Mouse (Mus musculus) layer of hippocampus, adult 9-10 months (tissue): ENCODE results near the gene Htt.

ENCODE experiments used
- DNase-seq: peaks from one replicate; pipeline ENCODE4 v3.0.0; 2022; ENCODE audit warnings: low spot score

Htt gene

DNA sequence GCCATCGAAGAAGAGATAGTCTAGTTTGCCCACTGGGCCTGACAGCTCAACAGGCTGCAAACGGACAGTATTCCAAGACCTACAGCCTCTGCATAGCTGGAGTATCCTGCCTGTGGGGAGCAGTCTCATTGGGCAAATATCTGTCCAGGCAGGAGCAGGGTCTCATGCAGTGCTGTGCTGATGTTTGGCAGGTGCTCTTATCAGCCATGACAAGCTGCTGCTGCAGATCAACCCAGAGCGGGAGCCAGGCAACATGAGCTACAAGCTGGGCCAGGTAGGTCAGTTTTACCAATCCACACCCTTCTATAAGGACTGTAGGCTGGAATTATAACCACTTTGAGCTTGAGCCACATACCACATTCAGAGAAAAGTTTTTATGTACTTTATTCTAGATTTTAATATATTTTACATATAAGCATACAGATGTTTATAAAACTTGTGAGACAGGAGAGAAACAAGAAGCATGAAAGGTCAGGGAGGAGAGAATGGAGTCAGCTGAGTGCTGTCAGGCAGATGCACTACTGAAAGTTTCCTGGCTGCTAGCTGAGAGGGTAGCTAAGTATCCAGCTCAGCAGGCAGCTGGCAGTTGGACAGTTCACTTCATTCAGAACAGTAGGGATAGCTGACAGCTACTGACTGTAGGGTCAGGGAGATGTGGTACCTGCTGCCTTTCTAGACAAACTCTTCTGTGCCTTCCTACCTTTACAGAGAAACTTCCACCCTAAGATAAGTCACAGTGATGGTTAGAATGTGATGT is 135.3 kb downstream of the Htt start:
- no peak for DNase-seq

GRCm38 (mm10) chr5:34899787-34900469 is 138.4 kb downstream of the Htt start:
- no peak for DNase-seq

- no peak for DNase-seq
These were observed 140.8 kb downstream of the Htt start for GRCm38 (mm10) chr5:34902371-34902770.

DNA sequence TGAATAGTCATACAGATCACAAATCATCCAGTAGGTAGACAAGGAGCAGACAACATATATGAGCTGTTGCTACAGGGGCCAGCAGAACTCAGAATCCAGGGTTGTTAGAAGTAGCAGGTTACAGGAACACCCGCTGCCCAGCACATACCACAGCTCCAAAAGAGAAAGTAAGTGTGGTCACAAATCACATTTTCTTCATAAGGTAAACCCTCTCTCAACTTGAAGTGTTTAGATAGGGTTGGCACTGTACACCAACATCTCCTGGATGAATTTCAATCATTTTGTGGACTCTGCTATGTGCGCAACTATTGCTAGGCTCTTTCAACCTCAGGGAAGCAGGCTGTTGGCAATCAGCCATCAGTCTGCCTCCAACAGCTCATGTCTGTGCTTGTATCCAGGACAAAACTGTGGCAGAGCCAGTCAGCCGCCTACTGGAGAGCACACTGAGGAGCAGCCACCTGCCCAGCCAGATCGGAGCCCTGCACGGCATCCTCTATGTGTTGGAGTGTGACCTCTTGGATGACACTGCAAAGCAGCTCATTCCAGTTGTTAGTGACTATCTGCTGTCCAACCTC is 141.4 kb downstream of the Htt start:
- DNase-seq, result peak; percentile 41

- DNase-seq, result no peak
These were observed 142.9 kb downstream of the Htt start for GRCm38 (mm10) chr5:34904412-34904811.

DNA sequence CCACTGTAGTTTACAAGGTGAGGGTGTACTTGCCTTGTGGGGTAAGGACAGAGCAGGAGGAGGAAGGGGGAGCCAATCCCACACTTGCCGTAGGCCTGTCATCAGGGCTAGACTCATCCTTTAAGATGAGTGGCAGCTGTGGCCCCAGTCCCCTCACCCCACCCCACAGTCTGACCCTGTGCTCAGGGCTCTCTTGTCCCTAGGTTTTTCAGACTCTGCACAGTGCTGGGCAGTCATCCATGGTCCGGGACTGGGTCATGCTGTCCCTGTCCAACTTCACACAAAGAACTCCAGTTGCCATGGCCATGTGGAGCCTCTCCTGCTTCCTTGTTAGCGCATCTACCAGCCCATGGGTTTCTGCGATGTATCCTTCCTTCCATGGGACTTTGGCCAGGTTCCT is 145.7 kb downstream of the Htt start:
- no peak for DNase-seq

DNA sequence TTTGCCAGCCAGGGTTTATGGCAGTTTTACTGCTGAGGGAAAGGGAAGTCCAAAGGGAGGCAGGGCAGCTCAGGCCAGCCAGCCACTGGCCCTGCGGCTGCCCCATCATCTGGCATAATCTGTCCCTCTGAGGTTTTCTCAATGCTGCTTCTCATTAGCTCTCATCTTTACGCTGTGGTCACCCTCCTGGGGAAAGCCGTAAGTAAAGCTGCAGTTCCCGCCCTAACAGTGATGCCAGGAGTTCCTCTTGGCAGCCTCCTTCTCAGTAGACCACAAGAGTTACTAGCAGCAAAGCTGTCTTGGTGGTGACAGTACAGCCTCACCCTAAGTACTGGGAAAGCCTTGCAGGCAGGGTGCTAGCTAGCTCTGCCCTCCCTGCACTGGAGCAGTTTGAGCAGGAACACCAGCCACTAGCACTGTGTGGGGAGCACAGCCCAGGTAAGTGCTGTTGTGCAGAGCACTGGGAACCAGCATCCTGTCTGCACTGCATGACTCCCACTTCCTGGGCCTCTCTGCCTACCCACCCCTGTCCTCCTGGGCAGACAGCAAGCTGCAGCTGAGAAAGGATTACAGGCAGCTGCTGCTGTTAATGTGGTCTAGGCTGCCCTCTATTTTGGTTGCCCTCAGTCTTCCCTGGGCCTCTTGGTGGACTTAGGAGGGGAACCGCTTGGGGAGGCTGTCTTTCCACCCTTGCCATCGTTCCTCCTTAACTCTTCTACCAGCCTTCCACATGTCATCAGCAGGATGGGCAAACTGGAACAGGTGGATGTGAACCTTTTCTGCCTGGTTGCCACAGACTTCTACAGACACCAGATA is 146.6 kb downstream of the Htt start, which contains the start of gene Msantd1:
Gene Msantd1 (plus strand): TSS at position 103 of the 816 bp plus-strand sequence.
- DNase-seq, result no peak

GRCm38 (mm10) chr5:34908726-34909633 is 147.4 kb downstream of the Htt start:
- no peak for DNase-seq

DNA sequence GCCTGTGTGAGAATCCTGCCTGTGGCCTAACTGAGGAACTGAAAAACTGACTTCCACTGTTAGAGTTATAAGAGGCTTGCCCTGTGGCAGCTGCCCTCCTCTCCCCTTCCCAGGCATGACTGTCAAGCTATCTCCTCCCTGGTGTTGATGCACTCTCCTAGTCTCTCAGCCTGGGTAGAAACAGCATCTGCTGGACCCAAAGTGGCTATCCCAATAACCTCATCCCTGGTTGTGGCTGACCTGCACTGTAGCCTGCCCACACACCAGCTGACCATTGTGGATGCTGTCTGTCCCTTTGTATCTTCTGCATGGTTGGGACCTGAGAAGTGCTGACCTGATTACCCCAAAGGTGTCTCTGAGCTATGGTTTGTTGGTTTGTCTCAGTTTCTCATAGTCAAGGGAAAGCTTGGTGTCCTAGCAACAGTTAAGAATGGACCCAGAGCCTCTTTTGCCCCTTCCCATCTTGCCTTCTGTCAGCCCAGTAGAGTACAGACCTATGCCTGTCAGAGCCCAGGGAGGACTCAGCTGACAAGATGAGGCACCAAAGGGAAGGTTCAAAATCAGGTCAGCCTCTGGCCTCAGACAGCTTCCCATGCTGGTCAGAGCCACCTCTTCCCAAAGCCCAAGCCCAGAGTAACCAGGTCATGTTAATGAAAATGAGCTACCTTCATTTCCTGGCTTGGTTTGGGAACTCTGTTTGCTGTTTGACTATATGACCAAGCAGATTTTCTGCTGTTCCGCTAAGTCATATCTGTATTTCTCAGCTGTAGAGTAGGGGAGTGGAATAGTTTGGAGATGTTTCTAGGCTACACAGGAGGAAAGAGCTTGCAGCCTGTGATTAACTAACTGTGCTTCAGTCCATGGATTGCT is 148.3 kb downstream of the Htt start:
- DNase-seq, result no peak

DNA sequence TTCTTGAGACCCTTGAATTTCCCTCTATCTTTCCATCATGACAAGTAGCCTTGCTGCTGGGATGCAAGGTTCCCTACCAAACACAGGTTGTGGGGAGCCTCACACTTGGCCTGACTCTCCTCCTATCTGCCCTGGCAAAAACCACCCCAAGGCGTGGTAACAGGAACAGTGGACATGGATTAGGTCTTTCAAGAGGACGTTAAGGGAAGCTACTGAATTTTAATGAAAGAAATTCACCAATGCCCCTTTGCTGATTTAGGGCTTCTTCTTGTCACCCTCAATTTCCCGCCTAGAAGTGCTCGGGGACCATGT is 148.9 kb downstream of the Htt start:
- DNase-seq, result no peak

- peak; percentile 55 for DNase-seq
These were observed 154.3 kb downstream of the Htt start for GRCm38 (mm10) chr5:34915801-34916200.

GRCm38 (mm10) chr5:34917234-34917655 is 155.7 kb downstream of the Htt start:
- DNase-seq, result peak; percentile 31

DNA sequence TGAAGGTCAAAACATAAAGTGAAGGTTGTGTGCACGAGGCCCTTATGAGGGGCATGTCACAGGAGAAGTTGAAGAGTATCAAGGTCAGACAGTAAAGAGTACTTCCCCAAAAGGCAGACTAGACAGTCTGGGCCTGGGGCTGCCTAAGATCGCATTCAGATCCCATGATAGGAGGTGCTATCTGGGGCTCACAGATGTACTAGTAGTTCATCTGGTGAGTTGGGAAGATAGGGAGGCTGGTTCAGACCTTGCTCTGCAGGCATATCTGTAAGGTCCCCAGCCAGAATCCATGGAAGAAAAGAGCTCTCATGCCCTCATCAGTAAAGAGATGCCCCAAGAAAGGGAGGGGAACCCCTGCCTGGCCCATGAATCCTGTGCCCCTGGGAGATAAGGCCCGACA is 157.2 kb downstream of the Htt start:
- DNase-seq, result no peak

- DNase-seq, result no peak
These were observed 161.0 kb downstream of the Htt start for GRCm38 (mm10) chr5:34922531-34922930.

DNA sequence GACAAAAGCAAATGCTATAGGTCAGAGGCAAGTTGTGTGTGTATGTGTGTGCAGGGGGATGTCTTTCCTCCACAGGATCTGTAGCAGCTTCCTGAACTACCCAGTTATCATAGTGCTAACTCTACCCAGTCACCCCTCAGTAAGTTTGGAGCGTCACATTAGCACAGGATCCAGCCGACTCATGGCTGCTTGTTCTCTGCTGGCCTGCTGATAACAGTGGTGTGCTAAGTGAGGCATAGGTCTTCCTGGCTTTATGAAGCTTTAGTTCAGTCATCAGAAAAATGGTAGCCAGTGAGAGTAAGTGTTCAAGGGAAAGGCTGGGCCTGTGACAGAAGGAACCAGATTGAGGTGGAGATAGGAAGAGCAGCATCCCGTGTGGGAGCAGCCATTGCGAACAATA is 162.4 kb downstream of the Htt start:
- no peak for DNase-seq

DNA sequence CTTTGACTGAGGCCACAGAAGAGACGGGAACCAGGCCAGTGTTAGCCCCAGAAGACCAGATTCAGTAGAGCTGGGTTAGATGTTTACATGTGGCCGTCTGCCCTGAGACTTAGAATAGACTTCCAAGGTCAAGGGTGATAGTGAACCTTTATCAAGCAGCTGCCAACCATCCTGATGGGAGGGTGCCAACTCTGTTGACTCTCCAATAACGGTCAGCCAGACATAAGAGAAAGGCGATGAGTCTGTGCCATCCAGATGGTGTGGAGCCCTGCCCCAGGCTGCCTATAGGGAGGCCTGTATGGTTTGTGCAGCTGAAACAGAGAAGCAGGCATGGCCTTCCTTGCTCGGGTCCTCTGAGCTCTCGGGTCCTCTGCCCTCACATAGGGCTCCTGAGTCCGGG is 163.0 kb downstream of the Htt start:
- DNase-seq, result no peak

DNA sequence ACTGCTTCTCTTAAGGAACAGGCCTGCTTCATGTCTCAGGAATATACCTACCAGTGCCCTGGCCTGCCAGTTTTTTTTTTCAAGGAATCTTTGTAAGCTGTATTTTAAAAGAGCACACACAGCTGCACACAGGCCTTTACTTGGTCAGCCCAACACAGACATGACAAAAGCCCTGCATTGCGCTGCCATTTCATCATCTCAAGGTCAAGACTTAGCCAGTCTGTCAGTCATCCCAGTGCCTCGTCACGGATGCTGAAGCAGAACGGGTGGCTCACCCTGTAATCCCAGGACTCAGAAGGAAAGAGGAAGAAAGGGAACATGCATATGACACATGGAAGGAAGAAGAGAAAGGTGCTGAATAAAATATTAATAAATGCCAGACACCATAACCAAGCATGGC is 166.1 kb downstream of the Htt start:
- DNase-seq, result no peak

DNA sequence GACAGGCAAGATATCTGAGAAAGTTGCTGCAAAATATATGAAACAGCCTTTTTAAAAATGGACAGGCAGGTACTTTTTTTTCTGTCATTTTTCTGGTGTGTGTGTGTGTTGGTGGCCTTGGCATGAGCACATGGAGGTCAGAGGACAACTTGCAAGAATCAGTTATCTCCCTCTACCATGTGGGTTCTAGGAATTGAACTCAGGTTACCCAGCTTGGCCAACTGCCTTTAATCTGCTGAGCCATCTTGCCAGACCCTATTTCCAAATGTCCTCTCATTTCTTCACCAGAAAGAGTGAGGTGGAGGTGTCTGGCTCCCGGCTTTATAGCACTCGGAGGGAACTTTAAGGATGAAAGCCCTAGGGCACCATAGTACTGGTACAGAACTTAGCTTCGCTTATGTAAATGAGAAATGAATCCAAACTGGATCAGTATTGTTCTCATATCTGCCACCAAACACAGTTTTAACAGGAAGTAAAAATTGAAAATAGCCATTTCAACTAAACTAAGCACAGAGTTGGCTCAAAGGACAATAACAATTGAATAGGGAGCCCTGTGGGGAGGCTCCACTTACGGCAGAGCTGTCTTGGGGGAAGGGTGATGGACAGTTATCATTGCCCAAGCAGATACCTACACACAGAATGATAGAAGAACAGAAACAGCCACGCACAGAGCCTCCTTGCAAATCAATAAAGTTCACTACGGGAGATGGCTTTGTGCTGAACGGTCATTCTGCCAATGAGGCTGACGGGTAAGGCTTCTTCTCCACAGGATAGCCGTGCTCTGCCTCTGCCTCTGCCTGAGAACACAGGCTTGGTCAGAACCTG is 168.8 kb downstream of the Htt start:
- DNase-seq, result no peak

DNA sequence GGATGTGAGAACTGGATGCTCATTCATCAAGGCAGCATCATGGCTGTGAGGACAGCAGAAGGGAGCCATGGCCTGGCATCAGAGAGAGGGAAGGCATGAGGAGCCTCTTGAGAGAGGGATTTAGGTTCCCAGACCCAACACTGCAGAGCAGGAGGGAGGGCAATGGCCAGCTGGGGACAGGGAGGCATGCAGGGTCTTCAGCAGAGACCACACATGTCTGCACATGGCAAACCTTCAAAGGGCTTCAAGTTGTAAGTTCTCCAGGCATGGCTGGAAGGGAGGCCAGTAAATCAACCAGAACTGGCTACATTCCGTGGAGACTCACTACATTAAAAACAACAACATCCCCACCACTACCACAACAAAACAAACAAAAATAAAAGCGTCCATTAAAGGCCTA is 169.6 kb downstream of the Htt start:
- no peak for DNase-seq
